Mouse (Mus musculus) G1E (cell line): Measurements from ENCODE around the gene Clic1. TPM values are rescaled to one million over a fixed set of nuclear protein-coding genes. Genes with fewer than 3 reads are reported as not detected.

ENCODE experiments used
- ATAC-seq: 2 replicates; pipeline ENCODE4 v1.8.0; 2016; ENCODE audit warnings: mild to moderate bottlenecking; ENCODE audit not compliant: insufficient number of reproducible peaks, poor library complexity, low FRiP score, severe bottlenecking; ENCODE audit errors: extremely low read depth
- DNase-seq: peaks from one replicate; pipeline ENCODE4 v3.0.0; 2012; ENCODE audit warnings: low spot score
- H3K27me3 ChIP-seq: 2 replicates; pipeline ENCODE4 v1.6.1; 2012; ENCODE audit warnings: mild to moderate bottlenecking, low read length, inconsistent platforms; ENCODE audit not compliant: insufficient read depth
- H3K36me3 ChIP-seq: replicated peaks from 2 replicates; pipeline ENCODE3; 2012; ENCODE audit warnings: mild to moderate bottlenecking, inconsistent platforms
- H3K4me1 ChIP-seq: 2 replicates; pipeline ENCODE4 v1.6.1; 2012; ENCODE audit warnings: low read depth, low read length, inconsistent platforms, mixed read lengths; ENCODE audit not compliant: insufficient read depth
- H3K4me3 ChIP-seq: 2 replicates; pipeline ENCODE4 v1.5.1; 2012; ENCODE audit warnings: low read depth, mild to moderate bottlenecking, inconsistent platforms, low read length, moderate library complexity, mixed read lengths
- H3K9me3 ChIP-seq: replicated peaks from 2 replicates; pipeline ENCODE4 v1.6.1; 2012; ENCODE audit warnings: inconsistent platforms
- CTCF ChIP-seq: IDR thresholded peaks from 2 replicates; pipeline ENCODE4 v1.5.1; 2012; ENCODE audit warnings: low read depth, low read length, inconsistent platforms, mixed read lengths
- GATA1 ChIP-seq: IDR thresholded peaks from 2 replicates; pipeline ENCODE4 v1.6.1; 2012; ENCODE audit warnings: borderline replicate concordance, low read length, inconsistent platforms, mixed read lengths
- GATA2 ChIP-seq: IDR thresholded peaks from 2 replicates; pipeline ENCODE4 v1.6.1; 2012; ENCODE audit warnings: low read depth, low read length, inconsistent platforms, borderline replicate concordance
- POLR2AphosphoS5 ChIP-seq: IDR thresholded peaks from 2 replicates; pipeline ENCODE4 v1.6.1; 2012; ENCODE audit warnings: low read depth, low read length, inconsistent platforms; ENCODE audit not compliant: insufficient replicate concordance
- TAL1 ChIP-seq: conservative IDR thresholded peaks from 2 replicates; pipeline ENCODE4 v1.6.1; 2012; ENCODE audit warnings: low read depth, low read length, inconsistent platforms, mixed read lengths
- polyA plus RNA-seq: library from polyadenylated mRNA; stranded (reverse); fragments of >175 nt; gene quantifications from 2 replicates; pipeline ENCODE4 v1.2.3, GENCODE M21; 2012
- total RNA-seq, 2 experiments: library from RNA; stranded (forward) in 1 of 2; stranded (reverse) in 1 of 2; fragments of 200-1000 nt in 1 of 2; fragments of >200 nt in 1 of 2; fragmentation: Nextera tagmentation in 1 of 2; gene quantifications; 2 replicates each; pipeline ENCODE4 v1.2.3; 2014 to 2017

The Clic1 gene
- total and polyA plus RNA-seq, 3 experiments: 211 to 562 (median 258) TPM

- Histone ChIP-seq H3K27me3 (peaks cover 2% of the 10 kb centered on the region; the same call in 1 of the 2 replicates), H3K36me3 (peaks cover 34% of the 10 kb centered on the region), H3K4me1 (peaks cover 72% of the 10 kb centered on the region), H3K9me3 (no peaks in the 10 kb centered on the region), H3K4me3 (no peak overlapping the region)
- ATAC-seq (no peak), DNase-seq (no peak)
- TF ChIP-seq TAL1: no peak
Observed at GRCm38 (mm10) chr17:35106522-35106921, 56.8 kb downstream of the Clic1 start.

DNA sequence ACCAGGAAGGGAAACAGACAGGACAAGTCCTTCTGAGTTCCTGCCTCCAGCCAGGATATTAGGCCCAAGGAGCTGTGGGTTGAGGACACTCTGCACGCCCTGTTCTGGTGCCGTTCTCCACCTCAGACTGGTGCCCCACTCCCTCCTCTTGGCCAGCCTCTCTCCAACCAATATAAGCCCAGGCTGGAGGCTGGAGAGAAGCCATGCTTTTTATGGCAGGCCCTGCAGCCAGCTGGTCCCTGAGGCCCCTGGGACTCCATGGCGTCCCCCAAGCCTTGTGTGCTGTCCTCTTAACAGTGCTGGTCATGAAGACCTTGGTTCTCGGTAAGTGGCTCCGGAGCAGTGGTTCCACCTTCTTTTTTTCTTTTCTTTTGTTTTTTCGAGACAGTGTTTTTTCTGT, 58.3 kb downstream of the Clic1 start, which contains the start of gene Ly6g5c:
Gene Ly6g5c, plus strand, starts transcription at position 183 of the 400 bp plus-strand sequence.
- peaks cover 21% of the 10 kb centered on the region for H3K36me3 ChIP-seq
- TF ChIP-seq GATA1 (no peak), CTCF (no peak), POLR2AphosphoS5 (no peak), GATA2 (no peak), TAL1 (no peak)
- ATAC-seq (no peak), DNase-seq (no peak)
- no peak within 1 kb of the TSS for H3K4me3 ChIP-seq
- no peaks in the 10 kb centered on the region for H3K9me3 ChIP-seq
- H3K27me3 ChIP-seq: peaks cover 6% of the 10 kb centered on the region; the same call in 1 of the 2 replicates
- H3K4me1 ChIP-seq: peaks cover 57% of the 10 kb centered on the region

Other genes starting within 250 kb of the Clic1 start
Only the 20 nearest of the 46 such genes appear.
- gene Gm20481, start 80.1 kb upstream of the Clic1 start, total RNA-seq (2014; fragmentation: Nextera tagmentation): not detected in 2 replicates
- 0.44 TPM in 1 of 2 replicates, not detected in the other for gene Gm20481, start 80.1 kb upstream of the Clic1 start, total RNA-seq (2017)
- gene Gm20481, start 80.1 kb upstream of the Clic1 start, polyA plus RNA-seq: not detected in 2 replicates
- not detected in 2 replicates for gene Hspa1a, start 77.8 kb upstream of the Clic1 start, total RNA-seq (2014; fragmentation: Nextera tagmentation)
- 0.06 TPM in 1 of 2 replicates, not detected in the other for gene Hspa1a, start 77.8 kb upstream of the Clic1 start, total RNA-seq (2017)
- 0.18 and 0.22 TPM in 2 replicates for gene Hspa1a, start 77.8 kb upstream of the Clic1 start, polyA plus RNA-seq
- gene Hspa1l, start 77.3 kb upstream of the Clic1 start, total RNA-seq (2014; fragmentation: Nextera tagmentation): not detected in 2 replicates
- gene Hspa1l, start 77.3 kb upstream of the Clic1 start, total RNA-seq (2017): 0.05 and 0.12 TPM in 2 replicates
- gene Hspa1l, start 77.3 kb upstream of the Clic1 start, polyA plus RNA-seq: not detected in 2 replicates
- 195 and 218 TPM in 2 replicates for gene Lsm2, start 68.1 kb upstream of the Clic1 start, total RNA-seq (2014; fragmentation: Nextera tagmentation)
- gene Lsm2, start 68.1 kb upstream of the Clic1 start, total RNA-seq (2017): 65.8 and 71.9 TPM in 2 replicates
- 239 and 263 TPM in 2 replicates for gene Lsm2, start 68.1 kb upstream of the Clic1 start, polyA plus RNA-seq
- 262 and 289 TPM in 2 replicates for gene Vars, start 49.0 kb upstream of the Clic1 start, total RNA-seq (2014; fragmentation: Nextera tagmentation)
- 99.3 and 130 TPM in 2 replicates for gene Vars, start 49.0 kb upstream of the Clic1 start, total RNA-seq (2017)
- gene Vars, start 49.0 kb upstream of the Clic1 start, polyA plus RNA-seq: 1,339 and 1,437 TPM in 2 replicates
- gene Vwa7, start 33.4 kb upstream of the Clic1 start, total RNA-seq (2014; fragmentation: Nextera tagmentation): 0.53 and 0.60 TPM in 2 replicates
- 3.5 TPM in 2 replicates for gene Vwa7, start 33.4 kb upstream of the Clic1 start, total RNA-seq (2017)
- 1.5 TPM in 2 replicates for gene Vwa7, start 33.4 kb upstream of the Clic1 start, polyA plus RNA-seq
- gene Sapcd1, start 21.9 kb upstream of the Clic1 start, total RNA-seq (2014; fragmentation: Nextera tagmentation): 35.3 and 35.5 TPM in 2 replicates
- 156 and 206 TPM in 2 replicates for gene Sapcd1, start 21.9 kb upstream of the Clic1 start, total RNA-seq (2017)
- 90.0 and 101 TPM in 2 replicates for gene Sapcd1, start 21.9 kb upstream of the Clic1 start, polyA plus RNA-seq
- gene Msh5, start 3.2 kb upstream of the Clic1 start, total RNA-seq (2014; fragmentation: Nextera tagmentation): 41.7 and 45.5 TPM in 2 replicates
- gene Msh5, start 3.2 kb upstream of the Clic1 start, total RNA-seq (2017): 11.8 and 12.4 TPM in 2 replicates
- 11.3 and 11.5 TPM in 2 replicates for gene Msh5, start 3.2 kb upstream of the Clic1 start, polyA plus RNA-seq
- gene Ddah2, start 9.1 kb downstream of the Clic1 start, total RNA-seq (2014; fragmentation: Nextera tagmentation): 52.4 and 70.3 TPM in 2 replicates
- gene Ddah2, start 9.1 kb downstream of the Clic1 start, total RNA-seq (2017): 179 and 180 TPM in 2 replicates
- gene Ddah2, start 9.1 kb downstream of the Clic1 start, polyA plus RNA-seq: 242 and 291 TPM in 2 replicates
- gene Ly6g6c, start 15.4 kb downstream of the Clic1 start, total RNA-seq (2014; fragmentation: Nextera tagmentation): not detected in 2 replicates
- 0.16 TPM in 1 of 2 replicates, not detected in the other for gene Ly6g6c, start 15.4 kb downstream of the Clic1 start, total RNA-seq (2017)
- not detected in 2 replicates for gene Ly6g6c, start 15.4 kb downstream of the Clic1 start, polyA plus RNA-seq
- gene Mpig6b, start 16.2 kb downstream of the Clic1 start, total RNA-seq (2014; fragmentation: Nextera tagmentation): not detected in 2 replicates
- 0.06 TPM in 1 of 2 replicates, not detected in the other for gene Mpig6b, start 16.2 kb downstream of the Clic1 start, total RNA-seq (2017)
- gene Mpig6b, start 16.2 kb downstream of the Clic1 start, polyA plus RNA-seq: not detected in 2 replicates
- not detected in 2 replicates for gene Ly6g6e, start 26.9 kb downstream of the Clic1 start, total RNA-seq (2014; fragmentation: Nextera tagmentation)
- not detected in 2 replicates for gene Ly6g6e, start 26.9 kb downstream of the Clic1 start, total RNA-seq (2017)
- gene Ly6g6e, start 26.9 kb downstream of the Clic1 start, polyA plus RNA-seq: 0.36 TPM in 1 of 2 replicates, not detected in the other
- gene Ly6g6d, start 28.1 kb downstream of the Clic1 start, total RNA-seq (2014; fragmentation: Nextera tagmentation): not detected in 2 replicates
- 0.58 TPM in 1 of 2 replicates, not detected in the other for gene Ly6g6d, start 28.1 kb downstream of the Clic1 start, total RNA-seq (2017)
- 2.0 and 3.6 TPM in 2 replicates for gene Ly6g6d, start 28.1 kb downstream of the Clic1 start, polyA plus RNA-seq
- gene Ly6g6f, start 35.6 kb downstream of the Clic1 start, total RNA-seq (2014; fragmentation: Nextera tagmentation): not detected in 2 replicates
- 0.23 and 0.27 TPM in 2 replicates for gene Ly6g6f, start 35.6 kb downstream of the Clic1 start, total RNA-seq (2017)
- 0.10 and 0.24 TPM in 2 replicates for gene Ly6g6f, start 35.6 kb downstream of the Clic1 start, polyA plus RNA-seq
- 28.9 and 32.3 TPM in 2 replicates for gene Abhd16a, start 39.3 kb downstream of the Clic1 start, total RNA-seq (2014; fragmentation: Nextera tagmentation)
- 35.6 and 50.0 TPM in 2 replicates for gene Abhd16a, start 39.3 kb downstream of the Clic1 start, total RNA-seq (2017)
- 80.6 and 97.0 TPM in 2 replicates for gene Abhd16a, start 39.3 kb downstream of the Clic1 start, polyA plus RNA-seq
- gene Ly6g5c, start 58.3 kb downstream of the Clic1 start, total RNA-seq (2014; fragmentation: Nextera tagmentation): not detected in 2 replicates
- not detected in 2 replicates for gene Ly6g5c, start 58.3 kb downstream of the Clic1 start, total RNA-seq (2017)
- gene Ly6g5c, start 58.3 kb downstream of the Clic1 start, polyA plus RNA-seq: not detected in 2 replicates
- gene Ly6g5b, start 65.5 kb downstream of the Clic1 start, total RNA-seq (2014; fragmentation: Nextera tagmentation): not detected in 2 replicates
- gene Ly6g5b, start 65.5 kb downstream of the Clic1 start, total RNA-seq (2017): 0.82 and 0.93 TPM in 2 replicates
- 0.10 and 0.12 TPM in 2 replicates for gene Ly6g5b, start 65.5 kb downstream of the Clic1 start, polyA plus RNA-seq
- gene Gpank1, start 71.5 kb downstream of the Clic1 start, total RNA-seq (2014; fragmentation: Nextera tagmentation): 38.0 and 45.9 TPM in 2 replicates
- gene Gpank1, start 71.5 kb downstream of the Clic1 start, total RNA-seq (2017): 49.0 and 54.0 TPM in 2 replicates
- 87.0 and 99.4 TPM in 2 replicates for gene Gpank1, start 71.5 kb downstream of the Clic1 start, polyA plus RNA-seq
- gene Csnk2b, start 72.1 kb downstream of the Clic1 start, total RNA-seq (2014; fragmentation: Nextera tagmentation): 466 and 494 TPM in 2 replicates
- 431 and 460 TPM in 2 replicates for gene Csnk2b, start 72.1 kb downstream of the Clic1 start, total RNA-seq (2017)
- 74.4 and 79.6 TPM in 2 replicates for gene Csnk2b, start 72.1 kb downstream of the Clic1 start, polyA plus RNA-seq
- 5.9 and 9.3 TPM in 2 replicates for gene D17H6S53E, start 76.4 kb downstream of the Clic1 start, total RNA-seq (2014; fragmentation: Nextera tagmentation)
- gene D17H6S53E, start 76.4 kb downstream of the Clic1 start, total RNA-seq (2017): 22.1 and 24.1 TPM in 2 replicates
- 12.5 and 12.8 TPM in 2 replicates for gene D17H6S53E, start 76.4 kb downstream of the Clic1 start, polyA plus RNA-seq